Mouse (Mus musculus): ENCODE measurements around the gene Gm1123.

The Gm1123 gene

GRCm38 (mm10) chr9:98999881-99000339 lies 35.6 kb downstream of the Gm1123 start:
- peak; percentile 76 for DNase-seq

- no peak for DNase-seq
Observed at GRCm38 (mm10) chr9:98994103-98994502, 41.4 kb downstream of the Gm1123 start.

GRCm38 (mm10) chr9:98987131-98987530 lies 48.4 kb downstream of the Gm1123 start:
- DNase-seq, result no peak

GRCm38 (mm10) chr9:98986476-98987096 lies 48.9 kb downstream of the Gm1123 start:
- peak; percentile 17 for DNase-seq

- peak; percentile 100 for DNase-seq
Observed at GRCm38 (mm10) chr9:98985800-98986475, 49.6 kb downstream of the Gm1123 start, which contains the start of gene Faim. Gene Faim, plus strand, starts transcription at chr9:98986373.

GRCm38 (mm10) chr9:98979431-98980416 lies 55.8 kb downstream of the Gm1123 start:
- peak; percentile 67 for DNase-seq

- DNase-seq, result no peak
Observed at GRCm38 (mm10) chr9:98976520-98976919, 59.0 kb downstream of the Gm1123 start.

GRCm38 (mm10) chr9:98976081-98976480 lies 59.4 kb downstream of the Gm1123 start:
- DNase-seq, result no peak

GRCm38 (mm10) chr9:98974898-98975297 lies 60.6 kb downstream of the Gm1123 start:
- DNase-seq, result no peak

- no peak for DNase-seq
Observed at GRCm38 (mm10) chr9:98973561-98973960, 62.0 kb downstream of the Gm1123 start.

GRCm38 (mm10) chr9:98973101-98973521 lies 62.4 kb downstream of the Gm1123 start:
- DNase-seq, result no peak

- DNase-seq, result no peak
Observed at GRCm38 (mm10) chr9:98965084-98965483, 70.4 kb downstream of the Gm1123 start.

- no peak for DNase-seq
Observed at GRCm38 (mm10) chr9:98963661-98964060, 71.9 kb downstream of the Gm1123 start.

GRCm38 (mm10) chr9:98962478-98963142 lies 72.9 kb downstream of the Gm1123 start:
- DNase-seq, result no peak

- no peak for DNase-seq
Observed at GRCm38 (mm10) chr9:98961591-98962477, 73.7 kb downstream of the Gm1123 start.

- DNase-seq, result no peak
Observed at GRCm38 (mm10) chr9:98960348-98960747, 75.2 kb downstream of the Gm1123 start.

GRCm38 (mm10) chr9:98959851-98960250 lies 75.7 kb downstream of the Gm1123 start:
- no peak for DNase-seq

- DNase-seq, result no peak
Observed at GRCm38 (mm10) chr9:98958628-98959027, 76.9 kb downstream of the Gm1123 start.

- DNase-seq, result no peak
Observed at GRCm38 (mm10) chr9:98957751-98958351, 77.7 kb downstream of the Gm1123 start.
